Mouse (Mus musculus) ES-Bruce4 (cell line): ENCODE data around the gene Armh4. TPM values are rescaled to one million over a fixed set of nuclear protein-coding genes. Genes with fewer than 3 reads are reported as not detected.

Experiments used
- H3K27ac ChIP-seq: 2 replicates; pipeline ENCODE4 v1.5.1; 2012; ENCODE audit warnings: low read length, inconsistent platforms; ENCODE audit not compliant: insufficient read depth
- H3K27me3 ChIP-seq: 2 replicates; pipeline ENCODE4 v1.6.1; 2012; ENCODE audit warnings: mild to moderate bottlenecking, low read length, inconsistent platforms; ENCODE audit not compliant: control insufficient read depth, poor library complexity, insufficient read depth, severe bottlenecking
- H3K36me3 ChIP-seq: 2 replicates; pipeline ENCODE4 v1.6.1; 2012; ENCODE audit warnings: inconsistent platforms, mild to moderate bottlenecking, low read length, moderate library complexity; ENCODE audit not compliant: control insufficient read depth, poor library complexity, insufficient read depth, severe bottlenecking
- H3K4me1 ChIP-seq: one replicate; pipeline ENCODE4 v1.8.1; 2011; ENCODE audit warnings: low read length; ENCODE audit not compliant: control insufficient read depth, insufficient read depth
- H3K4me3 ChIP-seq: 2 replicates; pipeline ENCODE4 v1.5.1; 2011; ENCODE audit warnings: low read depth, mild to moderate bottlenecking, low read length
- H3K9ac ChIP-seq: 2 replicates; pipeline ENCODE4 v1.6.1; 2012; ENCODE audit warnings: low read depth, mild to moderate bottlenecking, inconsistent platforms; ENCODE audit not compliant: poor library complexity, severe bottlenecking
- H3K9me3 ChIP-seq: replicated peaks from 2 replicates; pipeline ENCODE4 v1.6.1; 2012; ENCODE audit warnings: mild to moderate bottlenecking, low read length, inconsistent platforms; ENCODE audit not compliant: control insufficient read depth, poor library complexity, insufficient read depth, severe bottlenecking
- CTCF ChIP-seq: IDR thresholded peaks from one replicate; pipeline ENCODE4 v1.8.1; 2011; ENCODE audit warnings: low read depth, low read length
- EP300 ChIP-seq: IDR thresholded peaks from 2 replicates; pipeline ENCODE4 v1.6.1; 2011; ENCODE audit warnings: low read depth, low read length; ENCODE audit not compliant: insufficient read depth
- POLR2A ChIP-seq: IDR thresholded peaks from one replicate; pipeline ENCODE4 v1.8.1; 2011; ENCODE audit warnings: low read length; ENCODE audit not compliant: insufficient read depth
- polyA plus RNA-seq: library from polyadenylated mRNA; stranded (reverse); fragments of >200 nt; gene quantifications from 2 replicates; pipeline ENCODE4 v1.2.4, GENCODE M21; 2011; ENCODE audit warnings: low read depth; ENCODE audit not compliant: missing spikeins, insufficient read depth, insufficient read length

Gene Armh4
- polyA plus RNA-seq, 1 experiment: 17.9 TPM

DNA sequence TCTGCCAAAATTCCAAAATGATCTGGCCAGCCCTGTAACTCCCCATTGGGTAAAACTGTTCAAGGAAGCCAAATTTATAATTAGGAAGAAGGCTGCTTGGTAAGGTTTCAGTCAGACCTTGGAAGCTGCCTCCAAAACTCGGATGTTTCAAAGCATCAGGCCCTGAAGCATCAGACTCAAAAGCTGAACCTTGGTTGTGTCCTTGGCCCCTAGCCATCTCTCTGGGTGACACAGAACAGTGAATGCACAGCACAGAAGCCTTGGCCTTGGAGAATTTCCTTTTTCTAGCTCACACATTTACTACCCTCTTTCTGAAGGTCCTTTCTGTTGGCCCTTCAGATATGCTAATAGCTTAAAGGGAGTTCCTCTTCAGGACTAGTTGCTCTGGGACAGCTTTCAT is 134.0 kb downstream of the Armh4 start:
- no peak overlapping the region for H3K4me3 ChIP-seq
- H3K9me3 ChIP-seq: no peaks in the 10 kb centered on the region
- H3K4me1 ChIP-seq: peaks cover 1% of the 10 kb centered on the region
- H3K27ac ChIP-seq: no peak overlapping the region
- H3K27me3 ChIP-seq: no peaks in the 10 kb centered on the region
- TF ChIP-seq EP300: no peak
- no peak for TF ChIP-seq POLR2A
- no peak for TF ChIP-seq CTCF
- no peaks in the 10 kb centered on the region for H3K36me3 ChIP-seq
- H3K9ac ChIP-seq: no peak overlapping the region

GRCm38 (mm10) chr14:49637422-49637821 is 145.8 kb downstream of the Armh4 start:
- Histone ChIP-seq H3K27me3 (no peaks in the 10 kb centered on the region), H3K4me3 (no peak overlapping the region), H3K4me1 (no peaks in the 10 kb centered on the region), H3K27ac (no peak overlapping the region), H3K9me3 (no peaks in the 10 kb centered on the region), H3K36me3 (no peaks in the 10 kb centered on the region), H3K9ac (no peak overlapping the region)
- TF ChIP-seq EP300 (no peak), POLR2A (no peak), CTCF (no peak)

GRCm38 (mm10) chr14:49626055-49626454 is 157.1 kb downstream of the Armh4 start:
- H3K27ac ChIP-seq: no peak overlapping the region
- H3K9ac ChIP-seq: no peak overlapping the region
- TF ChIP-seq POLR2A (no peak), CTCF (no peak), EP300 (no peak)
- peaks cover 8% of the 10 kb centered on the region; the same call in 1 of the 2 replicates for H3K9me3 ChIP-seq
- no peak overlapping the region for H3K4me3 ChIP-seq
- no peaks in the 10 kb centered on the region for H3K36me3 ChIP-seq
- H3K4me1 ChIP-seq: no peaks in the 10 kb centered on the region
- H3K27me3 ChIP-seq: no peaks in the 10 kb centered on the region

Other genes with a start within 250 kb of the Armh4 start
- not detected in 2 replicates for gene Olfr722, start 118.6 kb upstream of the Armh4 start, polyA plus RNA-seq
- not detected in 2 replicates for gene Olfr723, start 148.4 kb upstream of the Armh4 start, polyA plus RNA-seq
- not detected in 2 replicates for gene Olfr724, start 179.9 kb upstream of the Armh4 start, polyA plus RNA-seq